Mouse (Mus musculus) testis, postnatal 14 days (tissue): ENCODE measurements around the gene Gh.
A peak's percentile ranks its signal among the peaks of the same experiment; 100 is the strongest.

ENCODE experiments used
- DNase-seq: peaks from one replicate; pipeline ENCODE4 v3.0.0; 2021; ENCODE audit warnings: low spot score

Gene Gh

GRCm38 (mm10) chr11:106308162-106308561 is 6.5 kb upstream of the Gh start:
- DNase-seq: no peak

- no peak for DNase-seq
Observed at GRCm38 (mm10) chr11:106307432-106307831, 5.8 kb upstream of the Gh start.

DNA sequence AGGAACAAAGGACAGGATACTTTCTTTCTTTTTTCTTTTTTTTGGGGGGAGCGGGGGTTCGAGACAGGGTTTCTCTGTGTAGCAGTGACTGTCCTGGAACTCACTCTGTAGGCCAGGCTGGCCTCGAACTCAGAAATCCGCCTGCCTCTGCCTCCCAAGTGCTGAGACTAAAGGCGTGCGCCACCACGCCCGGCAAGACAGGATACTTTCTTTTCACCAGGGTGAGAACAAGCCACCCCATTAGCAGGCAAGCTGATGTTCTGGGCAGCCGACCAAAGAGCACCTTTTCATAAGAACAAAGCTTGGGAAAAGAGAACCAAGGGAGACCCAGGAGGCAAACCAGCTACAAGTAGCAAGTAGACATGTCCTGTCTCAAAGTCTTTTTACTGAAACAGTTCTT is 5.1 kb upstream of the Gh start:
- peak; percentile 39 for DNase-seq

GRCm38 (mm10) chr11:106306065-106306385 is 4.4 kb upstream of the Gh start:
- no peak for DNase-seq

- no peak for DNase-seq
Observed at GRCm38 (mm10) chr11:106305348-106306064, 3.8 kb upstream of the Gh start.

GRCm38 (mm10) chr11:106302634-106303033 is 969 bp upstream of the Gh start:
- DNase-seq: no peak

- DNase-seq: no peak
Observed at GRCm38 (mm10) chr11:106291861-106292260, 9.8 kb downstream of the Gh start.

DNA sequence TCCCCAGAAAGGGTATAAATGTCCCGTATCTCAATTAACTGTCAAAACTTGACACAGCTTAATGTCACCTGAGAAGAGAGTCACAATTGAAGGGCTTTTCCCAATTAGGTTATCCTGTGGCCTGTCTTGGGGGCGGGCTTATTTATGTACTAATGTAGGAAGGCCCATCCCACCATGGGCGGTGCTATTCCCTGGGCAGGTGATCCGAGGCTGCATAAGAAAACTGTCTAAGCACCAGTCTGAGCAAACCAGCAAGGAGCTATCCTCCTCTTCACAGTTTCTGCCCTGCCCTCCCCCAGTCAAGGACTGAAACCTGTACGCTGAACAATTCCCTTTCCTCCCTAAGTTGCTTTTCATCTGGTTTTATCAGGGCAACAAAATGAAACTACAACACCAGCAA is 11.3 kb downstream of the Gh start:
- DNase-seq: no peak

DNA sequence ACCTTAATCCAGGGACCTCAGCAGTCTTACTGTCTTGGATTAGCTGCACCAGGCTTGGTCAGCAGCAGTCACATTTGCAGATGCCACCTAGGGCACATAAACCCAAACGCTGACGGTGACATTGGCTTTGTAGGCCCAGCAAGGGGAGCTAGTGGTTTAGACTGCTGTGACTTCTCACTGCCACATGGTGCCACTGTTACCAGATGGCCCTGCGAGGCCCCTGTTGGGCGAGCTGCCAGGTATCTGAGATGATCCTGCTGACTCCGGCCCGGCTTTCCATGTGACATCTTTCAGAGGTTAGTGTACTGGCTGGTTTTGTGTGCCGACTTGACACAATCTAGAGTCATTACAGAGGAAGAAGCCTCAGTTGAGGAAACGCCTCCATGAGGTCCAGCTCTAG is 12.3 kb downstream of the Gh start:
- DNase-seq: no peak

GRCm38 (mm10) chr11:106286987-106287386 is 14.7 kb downstream of the Gh start:
- DNase-seq: no peak

DNA sequence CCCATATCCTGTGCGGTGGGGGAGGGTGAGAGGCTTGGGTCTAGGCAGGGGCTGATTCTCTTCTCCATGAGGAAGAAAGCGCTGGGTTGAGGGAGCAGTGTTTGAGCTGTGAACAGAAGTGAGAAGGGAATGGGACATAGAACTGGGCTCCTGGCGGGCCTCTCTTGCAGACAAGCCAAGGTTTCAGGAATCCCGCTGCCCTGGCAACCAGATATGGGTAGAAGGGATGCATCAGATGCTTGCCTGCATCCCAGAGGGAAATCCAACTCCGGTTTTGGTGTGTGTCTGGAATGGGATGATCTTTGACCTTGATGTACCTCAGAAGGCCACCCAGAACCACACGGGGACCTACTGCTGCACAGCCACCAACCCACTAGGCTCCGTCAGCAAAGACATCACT is 15.5 kb downstream of the Gh start:
- no peak for DNase-seq

DNA sequence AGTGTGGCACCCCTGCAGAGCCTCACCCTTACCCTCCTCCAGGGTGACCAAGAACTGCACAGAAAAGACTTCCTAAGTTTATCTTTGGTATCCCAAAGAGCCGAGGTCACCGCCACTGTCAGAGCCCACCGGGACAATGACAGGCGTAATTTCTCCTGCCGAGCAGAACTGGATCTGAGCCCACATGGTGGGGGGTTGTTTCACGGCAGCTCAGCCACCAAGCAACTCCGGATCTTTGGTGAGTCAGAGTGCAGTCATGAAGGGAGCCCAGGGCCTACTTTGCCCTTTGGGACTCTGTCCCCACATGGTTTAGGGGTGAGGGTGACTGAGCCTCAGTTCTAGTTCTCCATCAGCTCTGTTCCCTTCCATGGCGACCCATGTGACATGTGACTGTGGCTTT is 17.5 kb downstream of the Gh start:
- DNase-seq: no peak

- no peak for DNase-seq
Observed at GRCm38 (mm10) chr11:106283371-106283770, 18.3 kb downstream of the Gh start.

GRCm38 (mm10) chr11:106282452-106282851 is 19.2 kb downstream of the Gh start:
- DNase-seq: no peak

- peak; percentile 91 for DNase-seq
Observed at GRCm38 (mm10) chr11:106276454-106276853, 25.2 kb downstream of the Gh start, which contains the start of gene Tcam1. Tcam1 (plus strand) TSS chr11:106276672.

DNA sequence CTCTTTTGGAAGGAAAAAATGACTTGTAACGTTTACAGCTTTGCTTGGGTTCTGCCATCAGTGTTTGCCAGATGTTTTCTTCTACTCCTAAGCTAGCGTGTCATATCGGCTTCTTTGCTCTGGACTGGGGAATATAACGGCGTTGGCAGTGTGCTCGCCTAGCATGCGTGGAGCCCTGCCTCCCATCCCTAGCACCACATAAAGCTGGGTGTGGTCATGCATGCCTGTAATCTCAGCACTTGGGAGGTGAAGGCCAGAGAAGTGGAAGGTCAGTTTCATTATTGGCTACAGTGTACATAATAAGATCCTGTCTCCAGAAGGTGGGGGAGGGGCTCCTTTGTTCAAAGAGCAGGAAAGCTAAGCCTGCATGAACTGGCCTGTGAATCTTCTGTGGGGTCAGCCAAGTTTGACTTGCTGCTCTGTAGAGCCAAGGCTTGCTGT is 26.7 kb downstream of the Gh start:
- DNase-seq: peak; percentile 87

DNA sequence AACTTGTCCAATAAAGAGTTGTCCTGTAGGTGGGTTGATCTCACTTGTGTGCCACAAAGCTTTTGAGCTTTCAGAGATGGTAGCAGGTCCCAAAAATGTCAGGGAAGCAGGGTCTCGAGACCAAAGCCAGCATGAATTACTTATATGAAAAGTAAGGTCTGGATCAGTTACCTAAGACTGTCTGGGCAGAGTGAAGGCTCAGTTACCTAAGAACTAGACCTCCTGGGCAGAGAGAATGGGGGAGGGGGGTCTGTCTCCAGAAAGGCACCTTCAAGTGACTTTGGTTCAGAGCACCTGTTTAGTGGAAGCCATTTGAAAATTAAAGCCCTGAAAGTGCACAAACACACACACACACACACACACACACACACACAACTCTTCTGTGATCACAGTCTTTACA is 27.3 kb downstream of the Gh start:
- no peak for DNase-seq

DNA sequence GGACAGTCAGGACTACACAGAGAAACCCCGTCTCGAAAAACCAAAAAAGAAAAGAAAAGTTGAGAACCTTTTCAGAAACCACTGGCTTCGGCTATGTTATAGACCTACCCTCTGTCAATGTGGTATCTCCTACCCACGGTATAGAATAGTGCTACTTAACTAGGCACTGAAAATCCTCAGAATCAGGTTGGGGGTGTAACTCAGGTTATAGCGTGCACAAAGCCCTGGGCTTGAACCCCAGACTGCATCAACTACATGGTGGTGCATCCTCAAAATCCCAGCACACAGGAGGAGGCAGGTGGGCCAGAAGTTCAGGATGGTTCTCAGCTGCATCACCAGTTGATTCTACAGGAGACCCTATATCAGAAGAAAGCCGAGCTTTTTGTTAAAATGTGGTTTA is 27.9 kb downstream of the Gh start:
- DNase-seq: no peak

GRCm38 (mm10) chr11:106273311-106273684 is 28.4 kb downstream of the Gh start:
- no peak for DNase-seq

GRCm38 (mm10) chr11:106272644-106273310 is 28.9 kb downstream of the Gh start, which contains the start of gene Smarcd2:
Smarcd2 (minus strand) TSS chr11:106272972.
- peak; percentile 100 for DNase-seq

DNA sequence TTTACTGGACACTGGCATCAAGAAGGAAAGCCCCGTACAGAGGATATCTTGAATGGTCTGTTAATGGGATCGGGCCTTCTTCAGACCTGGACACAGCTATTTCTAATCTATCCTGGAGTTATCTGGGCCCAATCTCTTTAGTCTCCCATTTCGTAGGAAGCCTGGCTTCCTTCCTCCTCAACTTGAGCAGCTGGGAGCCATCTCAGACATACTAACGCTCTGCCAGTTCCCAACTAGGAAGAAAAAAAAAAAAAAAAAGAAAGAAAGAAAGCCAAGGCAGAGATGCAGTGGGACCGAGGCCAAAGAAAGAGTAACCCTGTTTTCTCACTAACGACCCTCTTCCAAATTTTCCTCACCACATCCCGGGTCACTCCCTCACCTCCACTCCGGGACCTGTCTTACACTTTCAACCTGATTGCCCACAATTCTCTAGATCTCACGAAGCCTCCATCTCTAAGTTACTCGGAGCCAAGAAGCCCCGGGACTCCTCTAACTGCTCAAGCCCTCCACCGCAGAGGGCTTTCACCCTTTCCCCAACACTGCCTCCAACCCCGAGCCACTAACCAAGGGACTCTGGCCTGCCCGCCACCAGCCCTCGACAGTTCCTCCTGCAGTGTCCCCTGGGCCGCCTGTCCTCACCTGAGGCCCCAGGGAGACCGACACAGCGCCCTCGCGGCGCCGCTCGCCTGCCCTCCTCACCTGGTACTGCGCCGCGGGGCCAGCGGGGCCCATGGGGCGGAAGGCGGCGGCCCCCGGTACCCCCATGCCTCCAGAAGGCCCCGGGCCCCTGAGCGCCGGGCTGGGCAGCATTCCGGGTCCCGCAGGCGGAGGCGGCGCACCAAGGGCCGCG is 29.6 kb downstream of the Gh start:
- DNase-seq: peak; percentile 68

GRCm38 (mm10) chr11:106271131-106271793 is 30.4 kb downstream of the Gh start:
- DNase-seq: no peak
